Mouse (Mus musculus) megakaryocyte, adult 5-6 weeks (primary cell): ENCODE measurements around the gene Baiap3. TPM values are rescaled to one million over a fixed set of nuclear protein-coding genes. Genes with fewer than 3 reads are reported as not detected.
"Not testable (repeated sequence)": the region's sequence is repeated elsewhere in the genome, so short reads cannot be mapped to it uniquely, and the experiment has no call there.

Experiments
- ATAC-seq: 2 replicates; pipeline ENCODE4 v1.8.0; 2016; ENCODE audit warnings: mild to moderate bottlenecking, inconsistent platforms; ENCODE audit not compliant: poor library complexity, severe bottlenecking
- total RNA-seq, 2 experiments: library from RNA; stranded (forward) in 1 of 2; stranded (reverse) in 1 of 2; fragments of 153-499, 151-499 nt in 1 of 2; fragments of 221-1000, 200-1000 nt in 1 of 2; gene quantifications; 2 replicates each; pipeline versions ENCODE4 v1.2.3 to v1.2.4; 2015 to 2017

Gene Baiap3
- total RNA-seq, 2 experiments from 2014 or later, result 1.8 to 3.7 TPM

DNA sequence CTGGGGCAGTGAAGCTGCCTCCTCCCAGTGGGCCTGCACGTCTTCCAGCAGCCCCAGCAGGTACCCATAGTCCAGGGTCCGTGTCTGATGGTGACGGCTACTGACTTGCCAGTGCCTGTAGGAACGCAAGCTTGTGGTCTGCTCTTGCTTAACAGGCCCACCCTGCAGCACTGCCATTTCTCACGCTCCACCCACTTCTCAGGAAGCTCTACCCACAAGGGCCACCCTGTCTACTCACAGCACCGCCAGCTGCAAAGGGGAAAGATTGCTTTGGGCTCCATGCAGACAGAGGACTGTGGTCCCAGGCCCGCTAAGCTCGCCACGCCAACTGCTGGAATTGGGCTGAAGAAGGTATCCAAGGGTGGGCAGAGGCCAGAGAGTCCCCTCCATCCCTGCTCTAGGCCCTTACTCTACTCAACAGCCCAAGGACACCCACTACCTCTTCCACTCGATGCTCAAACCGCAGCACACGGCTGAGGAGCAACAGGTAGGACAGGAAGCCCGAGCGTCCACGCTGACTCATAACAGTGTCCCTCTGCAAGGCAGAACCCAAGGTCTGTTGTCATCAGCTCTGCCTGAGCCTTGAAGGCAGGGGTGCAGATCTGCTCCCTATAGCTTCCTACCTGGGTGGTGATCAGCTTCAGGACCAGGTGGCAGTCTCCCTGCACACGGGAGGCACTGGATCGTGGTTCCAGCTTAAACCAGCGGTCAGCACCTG is 8.0 kb downstream of the Baiap3 start:
- ATAC-seq, result peak; percentile 80

- ATAC-seq, result no peak
Observed at GRCm38 (mm10) chr17:25244239-25244638, 11.9 kb downstream of the Baiap3 start.

- no peak for ATAC-seq
Observed at GRCm38 (mm10) chr17:25243131-25243780, 12.9 kb downstream of the Baiap3 start.

GRCm38 (mm10) chr17:25239695-25240636 is 16.2 kb downstream of the Baiap3 start, which contains the start of the genes Gnptg and Tsr3:
Gene Gnptg (minus strand): TSS chr17:25240124.
Gene Tsr3 (plus strand): TSS chr17:25240170.
- ATAC-seq, result peak; percentile 84

- no peak for ATAC-seq
Observed at GRCm38 (mm10) chr17:25235635-25236034, 20.5 kb downstream of the Baiap3 start.

GRCm38 (mm10) chr17:25231621-25232020 is 24.5 kb downstream of the Baiap3 start:
- ATAC-seq, result not testable (repeated sequence)

DNA sequence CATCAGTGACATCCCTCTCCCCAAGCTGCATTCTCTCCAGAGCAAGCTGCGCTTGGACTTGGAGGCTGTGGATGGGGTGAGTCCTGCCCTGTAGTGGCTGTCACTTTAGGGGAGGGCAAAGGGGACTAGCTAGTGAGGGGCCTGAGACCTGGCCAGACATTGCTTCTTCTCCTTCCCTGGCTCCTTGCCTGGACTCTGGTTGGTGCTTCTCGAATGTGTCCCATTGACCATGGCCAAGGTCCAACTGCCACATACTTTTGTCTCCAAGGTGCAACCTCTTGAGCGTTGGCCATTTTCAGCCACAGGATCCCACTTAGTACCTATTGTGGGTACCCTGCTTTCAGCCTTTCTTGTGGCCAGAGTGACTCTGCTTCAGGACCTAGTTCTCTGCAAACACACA is 25.5 kb downstream of the Baiap3 start:
- no peak for ATAC-seq

- not testable (repeated sequence) for ATAC-seq
Observed at GRCm38 (mm10) chr17:25230014-25230655, 26.0 kb downstream of the Baiap3 start.

DNA sequence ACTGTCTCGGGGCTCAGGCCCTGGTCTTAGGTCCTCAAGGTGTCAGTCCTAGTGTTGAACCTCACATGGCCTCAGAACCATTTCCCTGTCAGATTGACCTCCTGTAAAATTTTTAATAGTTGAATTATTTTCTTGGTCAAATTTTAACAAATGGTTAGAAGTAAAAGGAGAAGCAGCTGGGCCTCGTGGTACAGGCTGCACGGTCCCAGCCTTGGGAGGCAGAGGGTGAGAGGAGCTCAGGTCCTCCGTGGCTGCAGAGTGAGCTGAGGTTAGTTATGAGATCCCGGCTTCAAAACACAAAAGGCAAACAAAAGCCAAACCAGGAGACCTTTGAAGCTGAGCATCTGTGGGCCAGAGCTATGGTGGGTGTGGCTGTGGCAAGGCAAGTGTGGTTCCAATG is 28.2 kb downstream of the Baiap3 start:
- ATAC-seq, result no peak

- no peak for ATAC-seq
Observed at GRCm38 (mm10) chr17:25225659-25226058, 30.5 kb downstream of the Baiap3 start.

DNA sequence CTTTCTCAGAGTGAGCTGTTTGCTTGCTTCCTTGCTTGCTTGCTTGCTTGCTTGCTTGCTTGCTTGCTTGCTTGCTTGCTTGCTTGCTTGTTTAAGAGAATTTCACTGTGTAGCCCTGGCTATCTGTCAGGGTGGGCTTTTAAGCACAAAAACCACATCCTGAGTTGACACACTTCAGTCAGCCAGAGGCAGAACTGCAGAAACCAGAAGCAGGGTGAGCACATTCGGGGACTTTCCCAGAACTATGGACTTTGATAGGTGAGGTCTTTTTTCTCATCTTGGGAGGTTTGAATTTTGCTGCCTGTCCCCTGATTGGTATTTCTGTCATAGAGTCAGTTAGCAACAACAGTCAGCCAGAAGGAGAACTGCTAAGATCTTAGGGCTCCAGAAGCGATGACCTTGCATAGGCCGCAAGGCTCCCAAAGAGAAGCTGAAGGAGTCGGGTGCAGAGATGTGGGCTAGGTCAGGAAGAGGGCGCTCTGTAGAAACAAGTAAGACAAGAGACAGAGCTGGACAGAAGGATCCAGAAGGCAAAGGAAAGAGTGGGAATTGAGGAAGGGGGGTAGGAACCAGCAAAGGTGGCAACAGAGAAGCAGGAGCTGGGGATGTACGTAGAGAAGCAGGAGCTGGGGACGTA is 31.5 kb downstream of the Baiap3 start:
- peak; percentile 12; the same call in 1 of the 2 replicates for ATAC-seq

DNA sequence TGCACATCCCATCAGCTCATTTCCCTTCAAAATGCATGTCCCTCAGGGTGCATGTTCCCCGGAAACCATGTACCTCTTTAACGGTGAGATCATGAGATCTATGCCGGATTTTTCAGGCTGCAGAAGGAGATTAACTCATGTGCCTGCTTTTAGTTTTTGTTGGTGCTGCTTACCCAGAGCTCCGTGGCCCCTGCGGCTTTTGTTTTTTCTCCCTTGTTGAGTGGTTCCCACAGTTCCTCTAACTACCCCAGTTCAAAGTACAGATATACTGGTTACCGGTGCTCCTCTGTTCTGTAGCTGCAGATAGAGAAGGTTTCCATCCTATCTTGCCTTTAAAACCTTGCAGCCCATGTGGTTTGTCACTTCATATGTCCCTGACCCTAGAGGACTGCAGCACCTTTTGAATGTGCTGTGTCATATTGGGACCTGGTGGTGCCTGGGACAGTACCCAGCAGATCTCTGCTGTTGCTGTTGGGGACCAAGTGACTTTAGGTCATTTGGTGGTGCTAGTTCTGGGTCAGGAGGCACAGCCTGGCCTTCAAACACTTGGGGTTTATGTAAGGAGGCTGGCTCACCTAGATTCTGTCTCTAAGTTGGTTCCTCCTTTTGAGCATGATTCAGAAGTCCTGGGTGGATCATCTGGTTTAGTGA is 33.1 kb downstream of the Baiap3 start:
- no peak for ATAC-seq

DNA sequence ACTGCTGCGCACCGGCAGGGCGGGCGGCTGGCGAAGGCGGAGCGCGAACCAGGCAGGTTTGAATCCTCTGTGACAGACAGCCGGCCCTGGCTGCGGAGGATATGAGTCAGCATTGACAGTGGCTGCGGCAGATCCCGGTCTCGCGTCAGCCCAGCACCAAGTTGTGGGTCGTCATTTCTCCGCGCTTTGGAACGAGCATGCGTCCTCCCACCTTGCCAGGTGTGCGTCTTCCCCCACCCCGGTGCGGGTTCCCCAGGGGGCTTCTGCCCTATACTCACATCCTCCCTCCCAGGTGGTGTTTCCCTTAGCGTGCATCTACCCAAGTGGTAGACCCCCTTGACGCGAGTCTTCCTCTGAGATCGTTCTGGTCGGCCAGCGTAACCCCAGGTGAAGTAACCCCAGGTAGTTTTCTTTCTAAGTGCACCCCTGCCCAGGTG is 33.6 kb downstream of the Baiap3 start:
- ATAC-seq, result peak; percentile 66

- ATAC-seq, result peak; percentile 60
Observed at GRCm38 (mm10) chr17:25221821-25222503, 34.2 kb downstream of the Baiap3 start.

DNA sequence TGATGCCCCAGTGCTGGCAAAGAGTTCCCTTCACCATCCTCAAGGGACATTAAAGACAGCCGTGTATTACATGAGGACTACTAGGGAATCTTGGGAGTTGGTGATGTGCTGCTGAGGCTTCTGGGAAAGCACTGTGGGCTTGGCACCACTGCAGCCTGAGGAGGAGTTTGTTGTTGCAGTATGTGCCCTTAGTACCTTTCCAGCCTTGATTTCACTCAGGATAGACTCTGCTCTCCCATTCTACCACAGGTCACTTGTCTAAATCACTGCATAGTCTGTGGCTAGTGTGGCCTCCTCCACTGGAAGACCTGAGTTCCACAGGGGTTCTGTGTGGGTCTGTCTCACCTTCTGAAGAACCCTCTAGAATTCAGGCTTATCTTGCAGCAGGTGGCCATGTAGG is 35.4 kb downstream of the Baiap3 start:
- no peak for ATAC-seq

DNA sequence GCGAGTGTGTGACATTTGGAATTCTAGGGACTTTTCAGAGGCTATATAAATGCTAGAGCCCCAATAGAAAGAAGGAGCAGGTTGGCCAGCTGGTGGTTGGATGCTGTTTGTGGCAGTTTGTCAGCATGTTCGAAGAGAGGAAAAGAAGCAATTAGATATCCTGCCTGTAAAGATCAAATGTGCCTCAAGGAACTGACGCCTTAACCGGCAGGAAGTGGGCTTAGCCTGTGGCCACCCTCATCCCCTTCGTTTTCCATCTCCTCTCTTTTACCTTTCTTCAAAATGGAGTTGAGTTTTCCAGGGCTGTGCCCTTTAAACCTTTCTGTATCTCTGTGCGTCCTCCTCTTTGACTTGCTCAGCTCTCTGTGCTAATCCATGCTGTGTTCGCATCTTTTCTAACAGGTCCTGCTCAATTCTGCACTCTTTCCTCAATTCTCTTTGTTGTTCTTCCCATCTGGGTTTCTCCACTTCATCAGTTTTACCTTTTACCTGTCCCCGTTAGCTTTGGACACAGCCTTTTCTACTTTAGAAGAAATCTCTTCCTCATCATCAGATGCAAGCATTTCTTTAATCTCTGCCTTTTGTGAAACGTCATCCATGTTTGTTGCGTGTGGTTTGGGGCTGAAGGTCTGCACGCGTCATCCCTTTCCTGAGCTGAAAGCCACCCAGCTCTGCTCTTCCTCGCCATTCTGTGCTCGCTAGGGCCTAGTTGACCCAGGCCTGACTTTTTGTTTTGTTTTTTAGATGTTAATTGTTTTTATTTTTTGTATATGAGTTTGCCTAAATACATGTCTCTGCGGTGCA is 36.5 kb downstream of the Baiap3 start:
- ATAC-seq, result no peak

DNA sequence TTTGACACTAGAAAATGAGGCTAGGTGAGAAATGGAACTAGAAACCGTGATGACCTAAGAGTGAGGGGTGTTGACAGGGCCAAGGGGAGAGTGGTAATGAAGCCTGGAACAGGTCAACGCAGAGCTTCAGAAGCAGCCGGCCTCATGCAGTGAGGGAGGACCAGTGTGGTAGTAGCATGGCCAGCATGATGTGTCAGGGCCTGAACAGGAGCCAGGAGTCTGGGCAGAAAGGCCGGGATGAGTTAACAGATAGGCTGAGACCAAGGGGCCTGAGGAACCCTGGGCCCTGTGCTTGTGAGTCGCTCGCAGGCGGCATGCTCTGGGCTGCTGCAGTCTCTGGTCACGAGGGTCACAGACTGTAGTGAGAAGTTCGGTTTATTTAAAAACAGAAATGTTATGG is 37.2 kb downstream of the Baiap3 start:
- ATAC-seq, result no peak

GRCm38 (mm10) chr17:25215431-25215830 is 40.7 kb downstream of the Baiap3 start:
- no peak for ATAC-seq
